Mouse (Mus musculus): ENCODE data around the gene Olfr601. TPM values are rescaled to one million over a fixed set of nuclear protein-coding genes. Genes with fewer than 3 reads are reported as not detected.

Olfr601 gene
- polyA plus RNA-seq, 1 experiment from 2014 or later, result not detected

Other genes starting within 250 kb of the Olfr601 start
- not detected in 2 replicates for gene Olfr586, start 237.0 kb downstream of the Olfr601 start, polyA plus RNA-seq (2015; fragmentation: Nextera tagmentation; extraction: Ambion mirVana)
- gene Olfr588-ps1, start 221.8 kb downstream of the Olfr601 start, polyA plus RNA-seq (2015; fragmentation: Nextera tagmentation; extraction: Ambion mirVana), result not detected in 2 replicates
- not detected in 2 replicates for gene Olfr589, start 206.3 kb downstream of the Olfr601 start, polyA plus RNA-seq (2015; fragmentation: Nextera tagmentation; extraction: Ambion mirVana)
- gene Olfr591, start 184.3 kb downstream of the Olfr601 start, polyA plus RNA-seq (2015; fragmentation: Nextera tagmentation; extraction: Ambion mirVana), result not detected in 2 replicates
- gene Olfr592, start 177.9 kb downstream of the Olfr601 start, polyA plus RNA-seq (2015; fragmentation: Nextera tagmentation; extraction: Ambion mirVana), result not detected in 2 replicates
- not detected in 2 replicates for gene Olfr593, start 150.8 kb downstream of the Olfr601 start, polyA plus RNA-seq (2015; fragmentation: Nextera tagmentation; extraction: Ambion mirVana)
- gene Olfr594, start 145.7 kb downstream of the Olfr601 start, polyA plus RNA-seq (2015; fragmentation: Nextera tagmentation; extraction: Ambion mirVana), result not detected in 2 replicates
- not detected in 2 replicates for gene Usp17ld, start 110.2 kb downstream of the Olfr601 start, polyA plus RNA-seq (2015; fragmentation: Nextera tagmentation; extraction: Ambion mirVana)
- gene Olfr596, start 57.0 kb downstream of the Olfr601 start, polyA plus RNA-seq (2015; fragmentation: Nextera tagmentation; extraction: Ambion mirVana), result not detected in 2 replicates
- not detected in 2 replicates for gene Olfr597, start 46.3 kb downstream of the Olfr601 start, polyA plus RNA-seq (2015; fragmentation: Nextera tagmentation; extraction: Ambion mirVana)
- not detected in 2 replicates for gene Olfr598, start 39.1 kb downstream of the Olfr601 start, polyA plus RNA-seq (2015; fragmentation: Nextera tagmentation; extraction: Ambion mirVana)
- gene Olfr599, start 26.7 kb downstream of the Olfr601 start, polyA plus RNA-seq (2015; fragmentation: Nextera tagmentation; extraction: Ambion mirVana), result not detected in 2 replicates
- gene Olfr600, start 13.0 kb downstream of the Olfr601 start, polyA plus RNA-seq (2015; fragmentation: Nextera tagmentation; extraction: Ambion mirVana), result not detected in 2 replicates
- gene Olfr603, start 23.5 kb upstream of the Olfr601 start, polyA plus RNA-seq (2015; fragmentation: Nextera tagmentation; extraction: Ambion mirVana), result not detected in 2 replicates
- gene Usp17lc, start 52.4 kb upstream of the Olfr601 start, polyA plus RNA-seq (2015; fragmentation: Nextera tagmentation; extraction: Ambion mirVana), result not detected in 2 replicates
- not detected in 2 replicates for gene Olfr605, start 82.8 kb upstream of the Olfr601 start, polyA plus RNA-seq (2015; fragmentation: Nextera tagmentation; extraction: Ambion mirVana)
- not detected in 2 replicates for gene Olfr606, start 86.4 kb upstream of the Olfr601 start, polyA plus RNA-seq (2015; fragmentation: Nextera tagmentation; extraction: Ambion mirVana)
- gene Olfr607, start 101.5 kb upstream of the Olfr601 start, polyA plus RNA-seq (2015; fragmentation: Nextera tagmentation; extraction: Ambion mirVana), result not detected in 2 replicates
- not detected in 2 replicates for gene Olfr608, start 107.2 kb upstream of the Olfr601 start, polyA plus RNA-seq (2015; fragmentation: Nextera tagmentation; extraction: Ambion mirVana)
- gene Olfr609, start 135.4 kb upstream of the Olfr601 start, polyA plus RNA-seq (2015; fragmentation: Nextera tagmentation; extraction: Ambion mirVana), result not detected in 2 replicates
- not detected in 2 replicates for gene Olfr610, start 149.5 kb upstream of the Olfr601 start, polyA plus RNA-seq (2015; fragmentation: Nextera tagmentation; extraction: Ambion mirVana)
- not detected in 2 replicates for gene Olfr611, start 158.2 kb upstream of the Olfr601 start, polyA plus RNA-seq (2015; fragmentation: Nextera tagmentation; extraction: Ambion mirVana)
- gene Olfr612, start 180.1 kb upstream of the Olfr601 start, polyA plus RNA-seq (2015; fragmentation: Nextera tagmentation; extraction: Ambion mirVana), result not detected in 2 replicates
- not detected in 2 replicates for gene Olfr613, start 185.4 kb upstream of the Olfr601 start, polyA plus RNA-seq (2015; fragmentation: Nextera tagmentation; extraction: Ambion mirVana)
- not detected in 2 replicates for gene Olfr615, start 193.4 kb upstream of the Olfr601 start, polyA plus RNA-seq (2015; fragmentation: Nextera tagmentation; extraction: Ambion mirVana)
- not detected in 2 replicates for gene Olfr616, start 206.5 kb upstream of the Olfr601 start, polyA plus RNA-seq (2015; fragmentation: Nextera tagmentation; extraction: Ambion mirVana)
- gene Olfr617, start 210.4 kb upstream of the Olfr601 start, polyA plus RNA-seq (2015; fragmentation: Nextera tagmentation; extraction: Ambion mirVana), result not detected in 2 replicates
- gene Olfr618, start 227.4 kb upstream of the Olfr601 start, polyA plus RNA-seq (2015; fragmentation: Nextera tagmentation; extraction: Ambion mirVana), result not detected in 2 replicates
- not detected in 2 replicates for gene Olfr619, start 237.9 kb upstream of the Olfr601 start, polyA plus RNA-seq (2015; fragmentation: Nextera tagmentation; extraction: Ambion mirVana)
- gene Olfr620, start 249.9 kb upstream of the Olfr601 start, polyA plus RNA-seq (2015; fragmentation: Nextera tagmentation; extraction: Ambion mirVana), result not detected in 2 replicates

Data from stomach, embryonic 16.5 days (tissue).